Mouse (Mus musculus) stomach, embryonic 15.5 days (tissue): ENCODE measurements at regions not wholly inside any gene's neighbourhood (a gene's known extent, or its start where the extent isn't known, plus 50 kb on each side); places are given as distances from the start of the nearest gene placed in this dataset.

Source experiments
- ATAC-seq: fragments of 200-750 bp; cut with Nextera tagmentation; 2 replicates; pipeline ENCODE4 v1.8.0; 2017; ENCODE audit warnings: low read depth, moderate number of reproducible peaks, moderate TSS enrichment; ENCODE audit not compliant: insufficient read depth, low FRiP score
- H3K27ac ChIP-seq: fragments of 300-500 bp; sonication (generic); 2 replicates; pipeline ENCODE4 v1.5.1; 2015; ENCODE audit warnings: mild to moderate bottlenecking, inconsistent platforms
- H3K27me3 ChIP-seq: fragments of 300-500 bp; sonication (generic); replicated peaks from 2 replicates; pipeline ENCODE4 v1.6.1; 2015; ENCODE audit warnings: inconsistent platforms
- H3K36me3 ChIP-seq: fragments of 300-500 bp; sonication (generic); 2 replicates; pipeline ENCODE4 v1.6.1; 2015; ENCODE audit warnings: inconsistent platforms
- H3K4me1 ChIP-seq: fragments of 300-500 bp; sonication (generic); 2 replicates; pipeline ENCODE4 v1.6.1; 2015; ENCODE audit warnings: inconsistent platforms
- H3K4me2 ChIP-seq: fragments of 300-500 bp; sonication (generic); 2 replicates; pipeline ENCODE4 v1.6.1; 2015; ENCODE audit warnings: mild to moderate bottlenecking, inconsistent platforms
- H3K4me3 ChIP-seq: fragments of 300-500 bp; sonication (generic); replicated peaks from 2 replicates; pipeline ENCODE4 v1.5.1; 2015; ENCODE audit warnings: inconsistent platforms
- H3K9ac ChIP-seq: fragments of 300-500 bp; sonication (generic); 2 replicates; pipeline ENCODE4 v1.6.1; 2015; ENCODE audit warnings: inconsistent platforms
- H3K9me3 ChIP-seq: fragments of 300-500 bp; sonication (generic); 2 replicates; pipeline ENCODE4 v1.6.1; 2016; ENCODE audit warnings: inconsistent platforms
- WGBS: fragments of 180-500 bp; shearing (Covaris S2); methylation state at CpG from one replicate; pipeline ENCODE4 v1.1.7; 2015; 5-methylcytosine and 5-hydroxymethylcytosine counted together

DNA sequence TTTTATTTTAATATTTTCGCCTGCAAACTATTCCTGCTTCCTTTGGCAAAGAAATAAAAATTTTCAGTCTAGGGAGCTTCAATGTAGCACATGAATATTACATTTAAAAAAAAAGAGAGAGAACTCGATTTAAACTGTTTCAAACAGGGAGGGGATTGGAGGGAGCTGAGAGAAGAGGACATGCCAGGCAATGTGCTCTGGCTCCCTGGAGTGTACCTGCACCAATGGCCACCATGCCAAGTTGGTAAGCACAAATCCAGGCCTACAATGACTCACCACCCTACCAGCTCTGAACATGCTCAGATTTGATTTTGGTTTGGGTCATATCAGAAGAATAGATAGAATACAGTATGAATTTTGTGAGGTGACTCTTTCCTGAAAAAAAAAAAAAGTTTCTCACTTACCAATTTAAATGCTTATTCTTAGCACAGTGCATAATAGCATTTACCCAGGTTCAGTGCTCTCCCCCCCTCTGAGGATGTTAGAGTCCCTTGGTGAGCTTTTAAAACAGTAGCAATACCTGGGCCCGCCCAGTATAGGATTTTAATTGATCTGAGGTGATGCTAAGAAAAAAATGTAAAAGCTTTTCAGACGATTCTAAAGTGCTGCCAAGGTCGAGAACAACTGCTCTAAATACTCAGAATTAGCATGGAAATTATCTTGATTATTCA is 80.5 kb upstream of the Mdfic start:
- no peaks in the 10 kb centered on the region for H3K4me1 ChIP-seq
- H3K27me3 ChIP-seq: no peaks in the 10 kb centered on the region
- no peak overlapping the region for H3K4me2 ChIP-seq
- H3K9me3 ChIP-seq: no peaks in the 10 kb centered on the region
- no peaks in the 10 kb centered on the region for H3K36me3 ChIP-seq
- H3K4me3 ChIP-seq: no peak overlapping the region
- H3K27ac ChIP-seq: no peak overlapping the region
- H3K9ac ChIP-seq: no peak overlapping the region
- 58% methylated on average over 5 of the region's 5 CpGs for WGBS
- no peak for ATAC-seq

DNA sequence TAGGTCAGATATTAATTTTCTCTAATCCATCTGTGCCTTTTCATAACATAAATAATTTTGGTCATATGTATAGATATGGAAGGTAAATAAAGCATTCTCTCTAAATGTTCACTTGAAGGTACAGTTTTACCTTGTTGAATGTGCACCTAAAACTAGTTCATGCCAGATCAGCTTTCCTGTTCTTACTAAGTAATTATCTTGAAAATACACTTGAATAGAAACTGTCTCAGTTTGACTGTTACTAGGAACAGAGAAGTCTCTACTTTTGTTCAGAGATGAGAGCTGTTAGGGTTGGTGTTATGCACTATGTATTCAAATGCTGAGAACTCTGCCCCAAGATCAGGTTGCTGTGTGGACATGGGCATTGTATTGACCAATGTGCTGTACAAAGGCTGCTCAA is 76.2 kb upstream of the Mdfic start:
- H3K4me1 ChIP-seq: no peaks in the 10 kb centered on the region
- no peak overlapping the region for H3K4me2 ChIP-seq
- H3K9me3 ChIP-seq: no peaks in the 10 kb centered on the region
- no peak overlapping the region for H3K9ac ChIP-seq
- no peaks in the 10 kb centered on the region for H3K36me3 ChIP-seq
- H3K27me3 ChIP-seq: no peaks in the 10 kb centered on the region
- no peak overlapping the region for H3K4me3 ChIP-seq
- no peak overlapping the region for H3K27ac ChIP-seq
- ATAC-seq: no peak

DNA sequence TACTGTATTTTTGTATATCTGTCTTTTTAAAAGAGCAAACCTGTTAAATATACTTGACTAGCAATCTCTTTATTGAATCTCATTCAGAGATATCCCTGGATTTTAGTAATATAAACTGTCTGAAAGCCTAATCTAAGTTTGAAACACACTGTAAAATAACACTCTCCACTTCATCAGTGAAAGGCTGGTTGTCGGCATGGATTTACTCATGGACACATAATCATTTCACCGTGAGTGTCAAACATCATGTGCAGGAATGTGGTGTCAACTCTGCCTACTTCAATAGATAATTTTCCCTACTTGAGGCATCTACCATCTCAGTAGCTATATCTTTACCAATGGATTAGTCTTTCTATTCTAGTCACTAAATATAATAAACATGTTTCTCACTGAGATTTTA is 73.0 kb upstream of the Mdfic start:
- Histone ChIP-seq H3K9ac (no peak overlapping the region), H3K27ac (no peak overlapping the region), H3K27me3 (no peaks in the 10 kb centered on the region), H3K9me3 (no peaks in the 10 kb centered on the region), H3K4me1 (no peaks in the 10 kb centered on the region), H3K4me3 (no peak overlapping the region), H3K4me2 (no peak overlapping the region), H3K36me3 (no peaks in the 10 kb centered on the region)
- no peak for ATAC-seq
- 41% methylated on average over 2 of the region's 2 CpGs for WGBS
